Mouse (Mus musculus) embryonic facial prominence, embryonic 10.5 days (tissue): ENCODE data around the gene Hjurp. TPM values are rescaled to one million over a fixed set of nuclear protein-coding genes. Genes with fewer than 3 reads are reported as not detected.

ENCODE experiments used
- DNase-seq: peaks from one replicate; pipeline ENCODE4 v3.0.0-alpha.2; 2017; ENCODE audit warnings: low spot score
- H3K27ac ChIP-seq: fragments of 300-500 bp; sonication (generic); replicated peaks from 2 replicates; pipeline ENCODE4 v1.5.1; 2016; ENCODE audit warnings: mild to moderate bottlenecking
- H3K27me3 ChIP-seq: fragments of 300-500 bp; sonication (generic); replicated peaks from 2 replicates; pipeline ENCODE4 v1.6.1; 2016; ENCODE audit warnings: low read depth, mild to moderate bottlenecking; ENCODE audit not compliant: poor library complexity, severe bottlenecking
- H3K36me3 ChIP-seq: fragments of 300-500 bp; sonication (generic); replicated peaks from 2 replicates; pipeline ENCODE4 v1.6.1; 2016; ENCODE audit warnings: mild to moderate bottlenecking, moderate library complexity
- H3K4me1 ChIP-seq: fragments of 300-500 bp; sonication (generic); 2 replicates; pipeline ENCODE4 v1.6.1; 2016
- H3K4me3 ChIP-seq: fragments of 300-500 bp; sonication (generic); 2 replicates; pipeline ENCODE4 v1.5.1; 2016; ENCODE audit warnings: mild to moderate bottlenecking, moderate library complexity
- H3K9me3 ChIP-seq: fragments of 300-500 bp; sonication (generic); 2 replicates; pipeline ENCODE4 v1.6.1; 2016; ENCODE audit warnings: mild to moderate bottlenecking
- WGBS: fragments of 180-500 bp; shearing (Covaris S2); methylation state at CpG from one replicate; pipeline ENCODE4 v1.1.7; 2016; 5-methylcytosine and 5-hydroxymethylcytosine counted together
- polyA plus RNA-seq: library from polyadenylated mRNA; unstranded; fragments of >200 nt; fragmentation: Nextera tagmentation; extraction: Ambion mirVana; gene quantifications from 2 replicates; pipeline ENCODE4 v1.2.1, GENCODE M21; 2016

The Hjurp gene
- polyA plus RNA-seq, 1 experiment from 2014 or later = 219 TPM

GRCm38 (mm10) chr1:88304261-88304985, 27.0 kb upstream of the Hjurp start:
- peak; percentile 13 for DNase-seq
- WGBS = 61% methylated on average over 8 of the region's 8 CpGs

GRCm38 (mm10) chr1:88303762-88304161, 26.3 kb upstream of the Hjurp start:
- Histone ChIP-seq H3K4me1 (no peaks in the 10 kb centered on the region), H3K27ac (no peak overlapping the region), H3K27me3 (no peaks in the 10 kb centered on the region), H3K4me3 (no peak overlapping the region), H3K9me3 (peaks cover 97% of the 10 kb centered on the region), H3K36me3 (no peaks in the 10 kb centered on the region)
- 66% methylated on average over 6 of the region's 6 CpGs for WGBS
- DNase-seq = peak; percentile 8

More at GRCm38 (mm10) chr1:88304261-88304985, 27.0 kb upstream of the Hjurp start:
- Histone ChIP-seq H3K4me1 (no peaks in the 10 kb centered on the region), H3K27ac (no peak overlapping the region), H3K9me3 (peaks cover 97% of the 10 kb centered on the region), H3K27me3 (no peaks in the 10 kb centered on the region), H3K4me3 (no peak overlapping the region), H3K36me3 (no peaks in the 10 kb centered on the region)

DNA sequence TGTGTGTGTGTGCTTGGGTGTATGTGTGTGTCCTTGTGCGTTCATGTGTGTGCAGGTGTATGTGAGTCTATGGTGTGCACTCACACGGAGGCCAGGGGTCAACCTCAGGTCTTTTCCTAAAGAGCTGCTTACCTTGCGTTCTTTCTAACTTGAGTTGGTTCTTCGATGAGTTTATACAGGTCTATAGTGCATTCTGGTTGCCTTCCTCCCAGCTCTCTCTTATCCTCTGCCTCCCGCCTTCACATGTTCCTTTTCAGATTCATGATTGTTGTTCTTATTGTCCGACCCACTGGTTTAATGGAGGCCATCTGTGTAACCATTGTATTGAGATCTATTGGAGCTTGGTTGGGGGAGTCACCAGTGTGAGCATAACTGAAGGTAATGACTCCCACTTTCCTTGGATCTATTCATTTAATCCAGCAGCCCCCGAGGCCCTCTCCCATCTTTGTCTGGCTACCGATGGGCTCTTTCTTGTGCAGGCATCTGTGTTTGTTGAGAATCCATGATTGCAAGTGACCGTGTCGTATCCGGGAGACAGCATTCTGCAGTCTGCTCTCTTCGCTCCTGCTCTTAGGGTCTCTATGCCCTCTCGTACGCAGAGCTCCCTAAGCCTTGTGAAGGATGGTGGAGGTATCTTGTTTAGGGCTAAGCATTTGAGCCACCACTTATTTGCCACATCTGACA, 24.8 kb upstream of the Hjurp start:
- Histone ChIP-seq H3K36me3 (no peaks in the 10 kb centered on the region), H3K9me3 (peaks cover 95% of the 10 kb centered on the region), H3K4me1 (no peaks in the 10 kb centered on the region), H3K27ac (no peak overlapping the region), H3K27me3 (no peaks in the 10 kb centered on the region), H3K4me3 (no peak overlapping the region)
- 65% methylated on average over 14 of the region's 14 CpGs for WGBS
- peak; percentile 10 for DNase-seq

GRCm38 (mm10) chr1:88301121-88302014, 23.9 kb upstream of the Hjurp start:
- peak; percentile 20 for DNase-seq
- no peaks in the 10 kb centered on the region for H3K36me3 ChIP-seq
- no peak overlapping the region for H3K4me3 ChIP-seq
- 70% methylated on average over 9 of the region's 9 CpGs for WGBS
- H3K4me1 ChIP-seq = no peaks in the 10 kb centered on the region
- peaks cover 95% of the 10 kb centered on the region for H3K9me3 ChIP-seq
- no peak overlapping the region for H3K27ac ChIP-seq
- no peaks in the 10 kb centered on the region for H3K27me3 ChIP-seq

DNA sequence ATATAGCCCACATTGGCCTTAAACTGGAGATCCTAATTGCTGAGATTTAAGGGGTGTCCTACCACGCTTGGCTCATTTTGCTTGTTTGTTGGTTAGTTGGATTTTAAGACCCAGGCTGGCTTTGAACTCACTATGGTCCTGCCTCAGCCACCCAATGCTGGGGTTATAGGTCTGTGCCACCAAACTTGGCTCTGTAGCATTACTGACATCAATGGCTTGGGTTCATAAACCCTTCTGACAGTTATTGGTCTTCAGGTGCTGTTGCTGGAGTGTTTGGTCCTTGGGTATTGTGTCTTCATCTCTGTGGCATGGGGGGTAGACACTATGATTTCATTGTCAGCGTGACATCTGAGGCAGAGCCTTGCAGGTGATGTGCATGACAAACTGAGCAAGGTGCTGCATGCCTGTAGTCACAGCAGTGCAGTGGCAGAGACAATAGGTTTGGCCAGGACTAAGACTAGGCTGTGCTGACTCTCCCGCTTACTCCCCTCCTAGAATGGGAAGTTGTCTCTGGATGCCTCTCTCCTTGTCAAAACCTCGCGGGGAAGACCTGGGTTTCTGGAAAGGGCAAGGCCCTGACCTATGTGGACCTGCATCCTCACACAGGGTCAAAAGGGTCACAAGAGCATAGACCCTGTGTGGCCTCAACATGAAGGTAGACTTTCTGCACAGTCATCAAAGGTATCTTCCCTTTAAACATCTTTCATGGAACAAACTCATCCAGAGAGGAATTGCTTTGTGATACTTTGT, 23.0 kb upstream of the Hjurp start:
- peaks cover 95% of the 10 kb centered on the region for H3K9me3 ChIP-seq
- no peaks in the 10 kb centered on the region for H3K27me3 ChIP-seq
- H3K36me3 ChIP-seq = no peaks in the 10 kb centered on the region
- H3K4me3 ChIP-seq = no peak overlapping the region
- H3K27ac ChIP-seq = no peak overlapping the region
- DNase-seq = peak; percentile 11
- 43% methylated on average over 5 of the region's 5 CpGs for WGBS
- H3K4me1 ChIP-seq = no peaks in the 10 kb centered on the region

GRCm38 (mm10) chr1:88299529-88299945, 22.1 kb upstream of the Hjurp start:
- Histone ChIP-seq H3K4me1 (no peaks in the 10 kb centered on the region), H3K4me3 (no peak overlapping the region), H3K27ac (no peak overlapping the region), H3K9me3 (peaks cover 92% of the 10 kb centered on the region), H3K36me3 (no peaks in the 10 kb centered on the region), H3K27me3 (no peaks in the 10 kb centered on the region)
- peak; percentile 10 for DNase-seq
- WGBS = 82% methylated on average over 2 of the region's 2 CpGs

DNA sequence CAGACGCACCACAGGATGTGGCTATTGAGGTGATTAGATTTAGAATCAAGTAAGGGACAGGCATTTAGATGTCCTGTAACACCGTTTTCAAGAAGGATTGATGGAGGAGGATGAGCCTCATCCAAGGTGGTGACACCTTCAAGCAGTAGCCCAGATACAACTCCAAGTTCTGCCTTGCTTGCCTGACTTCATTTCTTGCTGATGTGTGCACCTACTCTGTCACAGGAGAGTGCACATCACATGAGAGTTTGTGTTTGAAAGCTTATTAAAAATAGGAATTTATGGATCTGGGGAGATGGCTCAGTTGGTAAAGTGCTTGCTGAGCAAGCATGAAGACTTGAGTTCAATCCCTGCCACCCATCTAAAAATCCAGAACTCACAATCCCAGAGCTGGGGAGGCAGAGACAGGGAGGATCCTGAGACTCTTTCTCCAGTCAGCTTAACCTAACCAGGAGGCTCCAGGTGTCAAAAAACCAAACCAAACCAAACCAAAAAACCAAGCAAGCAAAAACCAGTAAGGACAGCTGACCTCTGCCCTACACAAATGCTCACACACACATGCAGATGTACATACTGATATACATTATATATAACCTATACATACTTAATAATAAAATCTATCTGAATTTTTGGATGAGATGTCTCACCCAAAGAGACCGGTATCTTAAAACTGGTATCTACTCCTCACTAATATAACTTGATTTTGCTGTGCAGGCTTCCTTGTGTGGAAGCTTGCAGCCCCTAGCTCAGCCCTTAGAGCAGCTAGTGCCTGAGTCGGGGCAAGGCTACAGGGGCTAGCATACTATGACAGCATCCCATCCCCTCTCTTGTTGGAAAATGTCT, 21.5 kb upstream of the Hjurp start:
- WGBS = 64% methylated on average over 4 of the region's 4 CpGs
- H3K4me1 ChIP-seq = no peaks in the 10 kb centered on the region
- no peaks in the 10 kb centered on the region for H3K36me3 ChIP-seq
- H3K27me3 ChIP-seq = no peaks in the 10 kb centered on the region
- no peak overlapping the region for H3K27ac ChIP-seq
- no peak overlapping the region for H3K4me3 ChIP-seq
- peak; percentile 9 for DNase-seq
- H3K9me3 ChIP-seq = peaks cover 90% of the 10 kb centered on the region

DNA sequence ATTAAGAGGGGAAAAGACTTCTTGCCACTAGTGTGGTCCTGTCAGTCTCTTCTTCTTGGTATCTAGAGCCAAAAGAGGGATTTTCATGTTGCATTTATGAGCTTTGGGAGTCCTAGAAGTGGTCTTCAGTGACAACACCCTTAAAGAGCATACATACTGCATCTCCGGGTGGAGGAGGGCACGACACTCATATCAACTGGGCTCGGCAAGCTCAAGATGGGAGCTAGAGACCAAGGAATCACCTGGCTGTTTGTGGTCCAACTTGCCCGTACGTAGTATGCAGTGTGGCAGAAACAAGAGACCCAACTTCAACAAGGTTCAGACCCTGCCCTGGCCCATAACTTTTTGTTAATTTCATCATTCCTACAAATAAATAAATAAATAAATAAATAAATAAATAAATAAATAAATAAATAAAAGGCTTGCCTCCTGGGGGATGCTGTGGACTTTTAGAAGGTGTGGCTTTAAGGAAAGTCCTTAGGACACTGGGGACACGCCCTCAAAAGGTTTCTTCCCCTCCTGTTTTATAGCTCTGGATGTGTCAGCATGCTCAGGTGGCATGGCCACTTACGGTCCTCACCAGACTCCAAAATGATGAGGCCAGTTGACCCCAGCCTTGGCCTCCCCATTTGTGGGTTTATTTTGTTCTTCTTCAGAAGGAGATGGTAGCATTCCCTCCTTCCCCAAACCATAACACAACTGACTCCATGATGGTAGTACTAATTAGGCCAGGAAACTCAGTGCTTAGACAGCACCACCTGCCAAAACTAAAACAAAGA, 20.2 kb upstream of the Hjurp start:
- DNase-seq = peak; percentile 16
- H3K36me3 ChIP-seq = no peaks in the 10 kb centered on the region
- no peak overlapping the region for H3K4me3 ChIP-seq
- peaks cover 80% of the 10 kb centered on the region for H3K9me3 ChIP-seq
- H3K4me1 ChIP-seq = no peaks in the 10 kb centered on the region
- 67% methylated on average over 7 of the region's 7 CpGs for WGBS
- H3K27me3 ChIP-seq = no peaks in the 10 kb centered on the region
- no peak overlapping the region for H3K27ac ChIP-seq

GRCm38 (mm10) chr1:88296171-88296920, 18.9 kb upstream of the Hjurp start:
- H3K4me3 ChIP-seq = no peak overlapping the region
- H3K27ac ChIP-seq = no peak overlapping the region
- H3K36me3 ChIP-seq = no peaks in the 10 kb centered on the region
- no peaks in the 10 kb centered on the region for H3K4me1 ChIP-seq
- no peaks in the 10 kb centered on the region for H3K27me3 ChIP-seq
- DNase-seq = peak; percentile 9
- H3K9me3 ChIP-seq = peaks cover 77% of the 10 kb centered on the region
- WGBS = 77% methylated on average over 4 of the region's 4 CpGs

DNA sequence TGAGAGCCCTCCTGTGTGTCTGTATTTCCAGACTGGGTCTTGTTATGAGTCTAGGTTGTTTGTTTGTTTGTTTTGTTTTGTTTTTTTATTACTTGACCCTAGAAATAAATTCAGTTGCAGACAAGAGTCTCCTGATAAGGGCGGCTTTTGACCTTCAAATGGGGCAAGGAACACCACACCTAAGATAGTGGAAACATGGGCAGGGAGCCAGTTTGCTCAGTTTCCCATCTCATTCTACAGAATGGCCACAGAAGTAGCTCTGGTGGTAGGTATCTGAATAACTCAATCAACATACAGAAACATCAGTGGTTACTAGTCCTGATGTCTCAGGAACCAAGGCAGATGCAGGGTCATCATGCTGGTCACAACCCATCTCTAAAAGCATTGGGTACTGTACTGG, 17.2 kb upstream of the Hjurp start:
- WGBS = 18% methylated on average over 1 of the region's 1 CpGs
- no peaks in the 10 kb centered on the region for H3K36me3 ChIP-seq
- H3K9me3 ChIP-seq = peaks cover 77% of the 10 kb centered on the region
- DNase-seq = no peak
- no peak overlapping the region for H3K27ac ChIP-seq
- H3K27me3 ChIP-seq = no peaks in the 10 kb centered on the region
- no peaks in the 10 kb centered on the region for H3K4me1 ChIP-seq
- no peak overlapping the region for H3K4me3 ChIP-seq
